Mouse (Mus musculus): ENCODE results near the gene Obp2b.
"Not testable (repeated sequence)": the region's sequence is repeated elsewhere in the genome, so short reads cannot be mapped to it uniquely, and the experiment has no call there.

Obp2b gene

GRCm38 (mm10) chr2:25736709-25737108 is at the start of gene Obp2b:
Gene Obp2b (plus strand): TSS chr2:25737009.
- not testable (repeated sequence) for DNase-seq (ENCODE audit: low read depth, low spot score)

GRCm38 (mm10) chr2:25694605-25695004 is 42.2 kb upstream of the Obp2b start:
- peak; percentile 16 for DNase-seq (ENCODE audit: low read depth, low spot score)

GRCm38 (mm10) chr2:25696951-25697350 is 39.9 kb upstream of the Obp2b start:
- DNase-seq (ENCODE audit: low read depth, low spot score): no peak

DNA sequence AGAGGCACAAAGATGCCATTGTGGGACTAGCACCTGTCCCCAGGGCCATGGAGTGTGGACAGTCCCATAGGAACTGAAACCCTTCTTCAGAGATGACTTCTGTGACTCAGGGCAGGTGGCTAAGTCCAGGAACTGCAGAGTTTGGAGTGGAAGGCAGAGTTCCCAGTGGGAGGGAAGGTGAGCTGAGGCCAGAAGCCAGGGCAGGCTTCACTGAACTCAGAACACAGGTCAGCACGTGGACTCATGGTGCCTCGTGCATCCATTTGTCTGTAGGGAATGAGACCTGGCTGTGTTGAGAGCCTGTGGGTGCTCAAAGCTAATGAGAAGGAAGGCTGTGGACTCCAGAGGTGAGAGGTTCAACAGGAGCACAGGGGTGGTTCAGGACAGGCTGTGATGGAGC is 38.1 kb upstream of the Obp2b start:
- DNase-seq (ENCODE audit: low read depth, low spot score): no peak

DNA sequence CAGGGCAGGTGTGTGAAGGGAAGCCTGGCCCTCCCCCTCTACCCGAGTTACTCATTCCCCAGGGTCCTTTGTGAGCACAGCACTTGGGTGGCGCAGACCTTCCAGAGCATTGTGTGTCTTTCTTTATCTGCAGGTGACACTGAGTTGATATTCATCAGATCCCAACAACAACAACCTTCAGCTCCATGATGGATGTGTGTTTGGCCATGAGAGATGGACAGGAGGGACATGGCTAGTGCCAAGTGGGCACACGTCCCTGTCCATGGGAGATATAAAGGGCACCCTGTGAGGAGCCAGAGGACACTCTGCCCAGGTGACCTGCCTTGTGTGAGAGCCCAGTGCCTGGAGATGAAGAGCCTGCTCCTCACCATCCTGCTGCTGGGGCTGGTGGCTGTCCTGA is 37.1 kb upstream of the Obp2b start, which contains the start of gene Obp2a:
Obp2a (plus strand) TSS at position 301 of the 400 bp plus-strand sequence.
- not testable (repeated sequence) for DNase-seq (ENCODE audit: low read depth, low spot score)

- no peak for DNase-seq (ENCODE audit: low read depth, low spot score)
Measured at GRCm38 (mm10) chr2:25701001-25701400, 35.8 kb upstream of the Obp2b start.

GRCm38 (mm10) chr2:25703706-25704105 is 33.1 kb upstream of the Obp2b start:
- DNase-seq (ENCODE audit: low read depth, low spot score): no peak

DNA sequence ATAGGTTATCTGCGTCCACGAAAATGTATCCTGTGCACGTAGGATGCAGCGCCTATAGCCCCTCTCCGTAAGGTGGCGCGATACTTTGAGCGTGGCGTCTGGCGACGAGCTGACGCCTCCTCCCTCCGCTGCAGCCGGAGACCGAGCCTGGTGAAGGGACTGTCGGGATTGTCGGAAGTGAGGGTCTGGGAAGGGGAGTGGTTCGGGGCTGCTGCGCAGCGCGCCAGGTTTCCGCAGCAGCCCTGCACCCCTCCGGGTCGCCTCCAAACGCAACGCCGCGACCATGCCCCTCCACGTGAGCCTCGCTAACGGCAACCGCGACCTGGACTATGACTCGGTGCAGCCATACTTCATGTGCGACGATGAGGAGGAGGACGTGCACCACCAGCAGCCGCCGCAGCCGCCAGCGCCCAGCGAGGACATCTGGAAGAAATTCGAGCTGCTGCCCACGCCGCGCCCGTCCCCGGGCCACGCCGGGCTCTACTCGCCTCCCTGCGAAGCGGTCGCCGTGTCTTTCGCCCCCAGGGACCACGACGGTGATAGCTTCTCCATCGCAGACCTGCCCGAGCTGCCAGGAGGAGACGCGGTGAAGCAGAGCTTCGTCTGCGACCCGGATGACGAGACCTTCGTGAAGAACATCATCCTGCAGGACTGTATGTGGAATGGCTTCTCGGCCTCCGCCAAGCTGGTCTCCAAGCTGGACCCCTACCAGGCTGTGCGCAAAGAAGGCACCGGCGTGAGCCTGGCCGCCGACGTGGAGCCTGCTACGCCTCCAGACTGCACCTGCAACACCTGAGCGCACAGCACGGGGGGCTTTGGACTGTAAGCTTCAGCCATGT is 29.9 kb upstream of the Obp2b start, which contains the start of gene Bmyc:
Bmyc (plus strand) TSS at position 97 of the 839 bp plus-strand sequence.
- peak; percentile 94 for DNase-seq (ENCODE audit: low read depth, low spot score)

- peak; percentile 46 for DNase-seq (ENCODE audit: low read depth, low spot score)
Measured at GRCm38 (mm10) chr2:25708121-25708520, 28.7 kb upstream of the Obp2b start.

DNA sequence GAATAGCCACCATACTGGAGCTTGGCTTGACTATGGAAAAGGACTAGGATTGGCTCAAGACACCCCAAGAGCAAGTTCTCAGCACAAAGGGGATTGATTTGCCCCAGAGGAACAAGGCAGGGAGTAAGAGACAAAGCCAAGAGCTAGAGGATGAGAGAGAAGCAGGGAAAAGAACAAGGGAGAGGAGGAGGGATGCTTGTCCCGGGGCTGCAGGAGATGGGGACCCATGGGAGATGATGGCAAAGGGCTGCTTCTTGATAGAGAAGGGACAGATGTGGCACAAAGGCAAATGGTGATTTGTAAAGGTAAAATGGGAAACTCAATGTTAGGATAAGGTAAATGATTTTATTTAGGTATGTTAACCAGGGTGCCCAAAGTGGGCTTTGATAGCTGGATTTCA is 27.8 kb upstream of the Obp2b start:
- not testable (repeated sequence) for DNase-seq (ENCODE audit: low read depth, low spot score)

DNA sequence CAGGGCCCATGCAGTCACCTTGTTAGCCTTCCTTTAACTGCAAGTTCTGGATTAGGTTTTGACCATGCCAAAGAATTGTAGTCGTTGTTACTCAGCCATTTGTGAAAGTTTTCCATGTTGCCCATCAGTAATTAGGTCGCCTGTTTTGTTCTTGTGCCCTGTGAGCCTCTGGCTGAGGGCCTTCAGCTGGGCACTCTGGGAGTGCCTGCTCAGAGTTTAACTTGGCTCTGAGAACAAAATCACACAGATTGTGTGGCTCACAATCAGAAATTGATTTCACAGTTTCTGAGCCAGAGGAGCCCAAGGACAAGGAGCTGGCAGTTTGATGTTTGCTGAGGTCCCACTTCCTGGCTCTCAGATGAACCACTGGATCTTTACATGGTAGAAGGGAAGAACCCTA is 27.0 kb upstream of the Obp2b start:
- DNase-seq (ENCODE audit: low read depth, low spot score): not testable (repeated sequence)

GRCm38 (mm10) chr2:25711641-25712040 is 25.2 kb upstream of the Obp2b start:
- not testable (repeated sequence) for DNase-seq (ENCODE audit: low read depth, low spot score)

DNA sequence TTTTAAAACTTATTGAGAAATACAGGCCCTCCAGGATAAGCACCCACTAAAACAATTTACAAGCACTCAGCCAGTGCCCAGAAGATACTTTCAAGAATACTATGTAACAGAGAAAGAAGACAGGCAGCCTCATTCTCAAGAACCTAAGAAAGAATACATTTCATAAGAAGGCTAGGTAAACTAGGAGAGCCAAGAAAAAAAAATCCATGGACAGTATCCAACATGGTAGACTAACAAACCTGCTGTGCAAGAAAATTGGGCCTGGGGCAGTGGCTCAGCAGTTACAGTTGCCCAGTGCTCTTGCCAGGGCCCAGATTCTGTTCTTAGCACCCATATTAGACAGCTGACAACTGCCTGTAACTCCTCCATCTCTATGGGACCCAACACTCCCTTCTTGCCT is 19.6 kb upstream of the Obp2b start:
- DNase-seq (ENCODE audit: low read depth, low spot score): no peak

- no peak for DNase-seq (ENCODE audit: low read depth, low spot score)
Measured at GRCm38 (mm10) chr2:25733199-25733930, 3.4 kb upstream of the Obp2b start.

- no peak for DNase-seq (ENCODE audit: low read depth, low spot score)
Measured at GRCm38 (mm10) chr2:25741671-25742070, 4.9 kb downstream of the Obp2b start.

DNA sequence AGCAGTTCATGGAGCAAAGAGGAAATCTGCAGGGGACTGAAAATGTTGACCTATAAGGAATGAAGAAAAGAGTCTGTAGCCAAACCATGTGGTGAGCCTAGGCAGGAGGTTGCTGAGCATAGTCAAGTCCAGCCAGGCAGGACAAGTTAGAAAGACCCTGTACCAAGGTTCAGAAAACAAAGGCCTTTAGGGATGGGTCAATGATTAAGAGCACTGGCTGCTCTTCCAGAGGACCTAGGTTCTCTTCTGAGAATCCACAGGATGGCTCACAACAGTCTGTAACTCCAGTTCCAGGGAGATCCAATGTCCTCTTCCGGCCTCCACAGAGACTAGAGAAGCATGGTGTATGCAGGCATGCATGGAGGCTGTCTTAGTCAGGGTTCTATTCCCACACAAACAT is 17.4 kb downstream of the Obp2b start:
- DNase-seq (ENCODE audit: low read depth, low spot score): no peak

DNA sequence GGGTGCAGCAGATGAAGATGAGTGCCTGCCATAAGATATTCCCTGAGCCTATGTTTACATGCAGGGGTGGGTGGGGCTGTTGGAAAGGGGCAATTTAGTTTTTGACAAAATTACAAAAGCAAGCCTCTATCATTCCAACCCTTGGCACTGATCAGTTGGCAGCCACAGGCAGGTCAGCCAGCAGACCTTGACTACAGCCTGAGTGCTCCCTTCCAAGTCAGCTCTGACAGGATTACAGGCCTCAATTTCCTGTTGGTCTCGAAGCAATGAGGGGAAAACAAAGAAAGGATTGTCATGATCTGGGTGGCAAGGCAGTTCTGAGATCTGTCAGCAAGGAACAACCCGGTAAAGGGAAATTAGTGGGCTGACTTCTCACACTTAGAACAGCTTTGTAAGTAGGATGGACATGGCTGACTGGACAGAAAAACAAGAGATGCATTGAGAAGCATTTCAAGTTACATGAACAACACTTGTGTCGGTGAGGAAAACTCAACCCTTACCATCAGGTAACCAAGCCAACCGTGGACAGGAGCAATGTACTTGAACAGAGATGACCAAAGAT is 21.3 kb downstream of the Obp2b start:
- no peak for DNase-seq (ENCODE audit: low read depth, low spot score)

DNA sequence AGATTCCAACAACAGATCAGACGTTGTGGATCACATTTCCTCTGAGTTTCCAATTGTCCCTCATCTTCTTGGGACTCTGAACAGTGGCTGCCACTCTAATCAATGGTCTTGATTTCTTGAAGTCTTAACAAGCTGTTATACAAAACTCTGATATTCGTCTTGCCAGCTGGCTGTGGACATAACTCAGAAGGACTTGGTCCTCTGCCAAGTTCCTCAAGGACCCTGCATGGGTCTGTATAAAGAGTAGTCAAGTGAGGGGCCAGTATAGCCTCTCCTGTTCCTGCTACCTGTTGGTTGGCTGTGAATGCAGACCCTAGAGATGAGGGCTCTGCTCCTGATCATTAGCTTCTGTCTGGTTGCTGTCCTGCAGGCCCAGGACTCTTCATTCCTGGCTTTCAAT is 28.5 kb downstream of the Obp2b start, which contains the start of gene Lcn3:
Lcn3 (plus strand) TSS at position 301 of the 400 bp plus-strand sequence.
- DNase-seq (ENCODE audit: low read depth, low spot score): no peak

DNA sequence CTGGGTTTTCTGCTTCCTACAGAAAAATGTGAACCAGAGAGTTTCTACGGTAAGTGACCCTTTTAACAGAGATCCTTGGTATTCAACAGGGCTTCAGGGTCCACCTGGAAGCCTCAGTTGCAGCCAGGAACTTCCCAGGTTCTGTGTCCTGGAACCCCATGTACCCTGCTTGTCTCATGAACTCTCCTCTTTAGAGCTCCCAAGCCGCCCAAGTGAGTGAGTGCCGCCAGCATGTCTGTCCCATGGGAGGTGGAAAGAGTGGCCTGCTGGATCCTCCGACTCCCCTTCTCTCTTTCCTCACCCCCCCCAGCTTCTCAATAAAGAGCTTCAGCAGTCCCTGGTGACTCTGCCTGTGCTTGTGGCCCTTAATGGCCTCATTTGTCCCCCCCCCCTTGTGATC is 31.0 kb downstream of the Obp2b start:
- no peak for DNase-seq (ENCODE audit: low read depth, low spot score)

DNA sequence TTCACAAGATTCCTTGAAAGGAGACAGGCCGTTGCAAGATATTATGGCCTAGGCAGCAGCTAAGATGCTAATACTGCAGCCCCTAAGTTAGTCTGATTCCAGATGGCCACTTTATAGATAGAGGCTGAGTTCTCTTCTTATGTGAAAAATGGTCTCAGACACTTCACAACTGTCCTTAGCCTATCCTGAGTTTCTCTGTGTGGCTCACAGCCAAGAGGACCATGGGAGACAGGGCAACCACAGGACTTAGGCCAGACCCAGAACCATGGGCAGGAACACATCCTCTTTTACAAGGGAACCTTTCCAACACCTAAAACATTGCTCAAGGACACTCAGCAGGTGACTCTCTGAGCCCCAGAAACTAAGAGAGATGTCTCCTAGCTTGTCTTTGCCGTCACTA is 36.7 kb downstream of the Obp2b start:
- DNase-seq (ENCODE audit: low read depth, low spot score): no peak

GRCm38 (mm10) chr2:25774640-25775039 is 37.8 kb downstream of the Obp2b start:
- DNase-seq (ENCODE audit: low read depth, low spot score): no peak

- no peak for DNase-seq (ENCODE audit: low read depth, low spot score)
Measured at GRCm38 (mm10) chr2:25775991-25776390, 39.2 kb downstream of the Obp2b start.
